In the genomic region with DNA sequence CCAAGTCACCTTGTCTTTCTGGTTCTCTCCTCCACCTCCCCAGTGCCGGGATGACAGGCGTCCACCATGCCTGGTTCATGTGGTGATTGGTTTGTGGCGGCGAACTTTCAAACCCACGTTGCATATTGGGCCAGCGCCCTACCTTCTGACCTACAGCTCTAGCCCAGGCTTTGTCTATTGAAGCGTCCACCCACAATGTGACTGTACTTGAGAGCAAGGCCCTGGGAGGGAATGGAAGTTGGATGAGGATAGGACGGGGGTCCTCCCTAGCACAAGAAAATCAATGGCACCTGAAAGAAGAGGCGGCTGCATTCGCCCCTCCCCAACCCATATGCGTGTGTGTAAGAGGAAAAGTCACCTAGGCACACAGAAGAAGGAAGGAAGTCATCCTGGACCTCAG, we compare ENCODE assay signal across 19 mouse cellular contexts.
DNase-seq lines count a peak whose midpoint lies in the region; ATAC-seq and TF ChIP-seq lines count a peak whose summit lies in the region.
"Had no signal": no experiment of that assay in that cellular context is flagged by ENCODE, and none has a peak within 500 bp of the region (broad histone marks: within the 10 kb centered on the region; RNA-seq: fewer than 3 reads in every experiment).

No protein-coding gene starts in this region.

- H3K4me2 ChIP-seq in hindbrain, embryonic 12.5 days (replicated peaks), result no peak overlapping the region
- no peak overlapping the region for H3K4me2 ChIP-seq in lung, embryonic 16.5 days (ENCODE audit: low read depth, low read length)
- no peak overlapping the region for H3K4me2 ChIP-seq in stomach, embryonic 15.5 days
- H3K4me2 ChIP-seq: hindbrain, embryonic 14.5 days; intestine, embryonic 15.5 days had no signal

- H3K4me1 ChIP-seq in hindbrain, embryonic 12.5 days, result peaks cover 26% of the 10 kb centered on the region
- H3K4me1 ChIP-seq in hindbrain, embryonic 10.5 days (replicated peaks), result peaks cover 52% of the 10 kb centered on the region
- peaks cover 23% of the 10 kb centered on the region for H3K4me1 ChIP-seq in lung, embryonic 16.5 days (replicated peaks; ENCODE audit: control insufficient read depth, insufficient read depth, low read length)
- peaks cover 19% of the 10 kb centered on the region for H3K4me1 ChIP-seq in stomach, embryonic 15.5 days

- peak overlapping the region; percentile 84 for H3K27ac ChIP-seq in gastrocnemius, adult 2 months
- no peak overlapping the region for H3K27ac ChIP-seq in hindbrain, embryonic 12.5 days
- no peak overlapping the region for H3K27ac ChIP-seq in hindbrain, embryonic 10.5 days
- H3K27ac ChIP-seq in lung, embryonic 16.5 days (ENCODE audit: low read length), result peak overlapping the region; percentile 28
- peak overlapping the region; percentile 11; the same call in 1 of the 2 replicates for H3K27ac ChIP-seq in stomach, embryonic 15.5 days
- H3K27ac ChIP-seq: hindbrain, embryonic 14.5 days; intestine, embryonic 15.5 days; macrophage had no signal

- WGBS in hindbrain, embryonic 12.5 days, result 89% methylated on average over 11 of the region's 11 CpGs
- 93% methylated on average over 11 of the region's 11 CpGs for WGBS in hindbrain, embryonic 10.5 days
- 77% methylated on average over 11 of the region's 11 CpGs for WGBS in lung, embryonic 16.5 days
- WGBS in stomach, embryonic 15.5 days, result 90% methylated on average over 11 of the region's 11 CpGs

- H3K36me3 ChIP-seq in hindbrain, embryonic 12.5 days, result no peaks in the 10 kb centered on the region
- H3K36me3 ChIP-seq in hindbrain, embryonic 10.5 days, result no peaks in the 10 kb centered on the region
- H3K36me3 ChIP-seq in lung, embryonic 16.5 days (ENCODE audit: control insufficient read depth, insufficient read depth, low read length), result no peaks in the 10 kb centered on the region
- H3K36me3 ChIP-seq in stomach, embryonic 15.5 days, result no peaks in the 10 kb centered on the region
- H3K36me3 ChIP-seq: intestine, embryonic 15.5 days had no signal

- DNase-seq in gastrocnemius, adult 2 months, result no peak
- no peak for DNase-seq in gastrocnemius, adult 8-10 months (ENCODE audit: low spot score in 2 of 2)
- DNase-seq in hindbrain, embryonic 10.5 days (ENCODE audit: low spot score), result no peak
- no peak for DNase-seq in lung, postnatal 10 days
- DNase-seq in thymus, postnatal 10 days (ENCODE audit: low spot score in 2 of 2), result no peak
- DNase-seq: adrenal gland, postnatal 25 days; B cell, adult 2 months; liver; midbrain, embryonic 14.5 days; right cerebral cortex, postnatal 4 days; thymus, postnatal 14 days had no signal

- 0 out of 2 replicates have a peak overlapping the region, but pooled peaks have one; percentile 5 for H3K9ac ChIP-seq in hindbrain, embryonic 12.5 days
- H3K9ac ChIP-seq in lung, embryonic 16.5 days (ENCODE audit: low read length), result no peak overlapping the region
- H3K9ac ChIP-seq in stomach, embryonic 15.5 days, result no peak overlapping the region
- H3K9ac ChIP-seq: hindbrain, embryonic 14.5 days; intestine, embryonic 15.5 days had no signal

- peaks cover 8% of the 10 kb centered on the region for H3K27me3 ChIP-seq in hindbrain, embryonic 12.5 days
- H3K27me3 ChIP-seq in hindbrain, embryonic 10.5 days (ENCODE audit: insufficient read depth, poor library complexity, severe bottlenecking), result no peaks in the 10 kb centered on the region
- H3K27me3 ChIP-seq in lung, embryonic 16.5 days (ENCODE audit: control insufficient read depth, insufficient read depth, low read depth, low read length), result no peaks in the 10 kb centered on the region
- no peaks in the 10 kb centered on the region for H3K27me3 ChIP-seq in stomach, embryonic 15.5 days (replicated peaks)
- H3K27me3 ChIP-seq: intestine, embryonic 15.5 days had no signal

- H3K4me3 ChIP-seq in gastrocnemius, adult 2 months, result no peak overlapping the region
- H3K4me3 ChIP-seq in hindbrain, embryonic 12.5 days, result no peak overlapping the region
- H3K4me3 ChIP-seq in hindbrain, embryonic 10.5 days, result no peak overlapping the region
- H3K4me3 ChIP-seq in lung, embryonic 16.5 days (ENCODE audit: low read length), result no peak overlapping the region
- H3K4me3 ChIP-seq in stomach, embryonic 15.5 days (replicated peaks), result no peak overlapping the region
- H3K4me3 ChIP-seq: erythroblast, embryonic 14.5 days; intestine, embryonic 15.5 days had no signal

- no peak for ATAC-seq in hindbrain, embryonic 12.5 days (ENCODE audit: low FRiP score)
- no peak for ATAC-seq in lung, embryonic 16.5 days (ENCODE audit: low read depth)
- ATAC-seq in stomach, embryonic 15.5 days (ENCODE audit: insufficient read depth, low FRiP score, low read depth), result no peak
- ATAC-seq: forebrain, embryonic 16.5 days had no signal

- H3K9me3 ChIP-seq in hindbrain, embryonic 12.5 days (replicated peaks), result no peaks in the 10 kb centered on the region
- H3K9me3 ChIP-seq in hindbrain, embryonic 10.5 days, result no peaks in the 10 kb centered on the region
- no peaks in the 10 kb centered on the region for H3K9me3 ChIP-seq in lung, embryonic 16.5 days (ENCODE audit: control insufficient read depth, low read length)
- no peaks in the 10 kb centered on the region for H3K9me3 ChIP-seq in stomach, embryonic 15.5 days
- H3K9me3 ChIP-seq: intestine, embryonic 15.5 days had no signal

- no peak for TF ChIP-seq CTCF in gastrocnemius, adult 2 months (IDR thresholded peaks at IDR 0.05)

- intact Hi-C loops in gastrocnemius, adult 2 months (cut with DNase I), result loop anchor here (2.0 kb wide), 1 partner anchor 18 kb away; no protein-coding TSS in a partner anchor

Comparison
In these comparisons a context has a peak if more than half of its experiments do, and no peak if none do; other contexts are left out.
1. H3K27ac ChIP-seq: peak in gastrocnemius, adult 2 months (single experiment), lung, embryonic 16.5 days (single experiment) and stomach, embryonic 15.5 days (single experiment); none in hindbrain, embryonic 12.5 days (single experiment) and hindbrain, embryonic 10.5 days (single experiment).